Mouse (Mus musculus) limb, embryonic 11.5 days (tissue): ENCODE measurements around the gene Nfix. TPM values are rescaled to one million over a fixed set of nuclear protein-coding genes. Genes with fewer than 3 reads are reported as not detected.

Experiments used
- ATAC-seq: fragments of 200-750 bp; cut with Nextera tagmentation; 2 replicates; pipeline ENCODE4 v1.8.0; 2017; ENCODE audit warnings: low read depth; ENCODE audit not compliant: insufficient number of reproducible peaks, low FRiP score, low TSS enrichment
- DNase-seq: peaks from one replicate; pipeline ENCODE4 v3.0.0-alpha.2; 2015; ENCODE audit warnings: low spot score
- H3K27ac ChIP-seq: fragments of 300-500 bp; sonication (generic); replicated peaks from 2 replicates; pipeline ENCODE4 v1.5.1; 2014; ENCODE audit warnings: low read depth, mild to moderate bottlenecking, low read length
- H3K27me3 ChIP-seq: fragments of 300-500 bp; sonication (generic); 2 replicates; pipeline ENCODE4 v1.6.1; 2014; ENCODE audit warnings: mild to moderate bottlenecking, low read length, mixed read lengths; ENCODE audit not compliant: control insufficient read depth, insufficient read depth
- H3K36me3 ChIP-seq: fragments of 300-500 bp; sonication (generic); 2 replicates; pipeline ENCODE4 v1.6.1; 2014; ENCODE audit warnings: mild to moderate bottlenecking, low read length, moderate library complexity, mixed read lengths; ENCODE audit not compliant: control insufficient read depth, insufficient read depth
- H3K4me1 ChIP-seq: fragments of 300-500 bp; sonication (generic); 2 replicates; pipeline ENCODE4 v1.6.1; 2014; ENCODE audit warnings: low read length, mixed read lengths; ENCODE audit not compliant: control insufficient read depth, insufficient read depth
- H3K4me2 ChIP-seq: fragments of 300-500 bp; sonication (generic); 2 replicates; pipeline ENCODE4 v1.6.1; 2014; ENCODE audit warnings: low read depth, mild to moderate bottlenecking, moderate library complexity; ENCODE audit not compliant: severe bottlenecking
- H3K4me3 ChIP-seq: fragments of 300-500 bp; sonication (generic); 2 replicates; pipeline ENCODE4 v1.5.1; 2014; ENCODE audit warnings: low read depth, low read length
- H3K9ac ChIP-seq: fragments of 300-500 bp; sonication (generic); 2 replicates; pipeline ENCODE4 v1.6.1; 2014; ENCODE audit warnings: mild to moderate bottlenecking, low read length
- H3K9me3 ChIP-seq: fragments of 300-500 bp; sonication (generic); 2 replicates; pipeline ENCODE4 v1.6.1; 2016; ENCODE audit warnings: low read length; ENCODE audit not compliant: control insufficient read depth
- WGBS: fragments of 180-500 bp; shearing (Covaris S2); extraction: QIAGEN DNeasy Blood & Tissue Kit; methylation state at CpG from one replicate; pipeline ENCODE4 v1.1.7; 2014; 5-methylcytosine and 5-hydroxymethylcytosine counted together
- polyA plus RNA-seq: library from polyadenylated mRNA; unstranded; fragments of >200 nt; fragmentation: Nextera tagmentation; extraction: Ambion mirVana; gene quantifications from 2 replicates; pipeline ENCODE4 v1.2.1, GENCODE M21; 2014

Nfix gene
- polyA plus RNA-seq, 1 experiment from 2014 or later, result 4.6 TPM

GRCm38 (mm10) chr8:84662581-84663065 lies 137.5 kb downstream of the Nfix start, which contains the start of gene Ier2:
Ier2 (minus strand) TSS chr8:84662852.
- H3K27ac ChIP-seq, result peak within 1 kb of the TSS; percentile 90
- H3K4me2 ChIP-seq, result peak within 1 kb of the TSS; percentile 82
- H3K9me3 ChIP-seq, result no peaks in the 10 kb centered on the region
- H3K4me1 ChIP-seq, result peaks cover 19% of the 10 kb centered on the region
- ATAC-seq, result peak; percentile 67; the same call in 1 of the 2 replicates
- H3K36me3 ChIP-seq, result no peaks in the 10 kb centered on the region
- DNase-seq, result peak; percentile 97
- peak within 1 kb of the TSS; percentile 98 for H3K9ac ChIP-seq
- no peaks in the 10 kb centered on the region for H3K27me3 ChIP-seq
- WGBS, result under 1% methylated on average over 27 of the region's 27 CpGs
- H3K4me3 ChIP-seq, result peak within 1 kb of the TSS; percentile 99

- H3K9me3 ChIP-seq, result no peaks in the 10 kb centered on the region
- WGBS, result under 1% methylated on average over 61 of the region's 61 CpGs
- peaks cover 24% of the 10 kb centered on the region for H3K4me1 ChIP-seq
- no peak for ATAC-seq
- H3K36me3 ChIP-seq, result no peaks in the 10 kb centered on the region
- peak overlapping the region; percentile 68 for H3K4me2 ChIP-seq
- peak overlapping the region; percentile 99 for H3K4me3 ChIP-seq
- no peak for DNase-seq
- peak overlapping the region; percentile 98 for H3K9ac ChIP-seq
- no peaks in the 10 kb centered on the region for H3K27me3 ChIP-seq
- H3K27ac ChIP-seq, result peak overlapping the region; percentile 90
Observed at GRCm38 (mm10) chr8:84661961-84662571, 138.1 kb downstream of the Nfix start.

DNA sequence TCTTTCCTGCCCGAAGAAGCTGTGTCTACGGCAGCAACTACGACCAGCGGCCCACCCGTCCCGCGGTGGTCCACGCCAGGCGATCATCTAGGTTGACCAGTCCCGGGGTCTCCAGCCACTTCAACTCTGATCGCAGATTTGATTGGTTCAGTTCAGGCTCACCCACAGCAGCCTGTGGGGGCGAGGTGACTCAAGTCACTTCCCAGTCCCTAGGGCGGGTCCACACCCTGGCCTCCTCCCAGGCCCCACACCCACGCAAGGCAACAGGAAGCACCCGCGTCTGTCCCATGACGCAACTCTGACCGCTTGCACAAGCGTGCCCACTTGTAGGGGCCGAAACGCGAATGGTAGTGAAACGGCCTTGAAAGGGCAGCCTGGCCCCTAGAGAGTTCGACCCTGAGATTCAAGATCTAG lies 138.7 kb downstream of the Nfix start:
- H3K4me3 ChIP-seq, result peak overlapping the region; percentile 99
- H3K9me3 ChIP-seq, result no peaks in the 10 kb centered on the region
- no peaks in the 10 kb centered on the region for H3K27me3 ChIP-seq
- peak overlapping the region; percentile 98 for H3K9ac ChIP-seq
- peak overlapping the region; percentile 68 for H3K4me2 ChIP-seq
- ATAC-seq (no peak), DNase-seq (peak; percentile 75)
- H3K4me1 ChIP-seq, result peaks cover 30% of the 10 kb centered on the region
- H3K27ac ChIP-seq, result peak overlapping the region; percentile 90
- no peaks in the 10 kb centered on the region for H3K36me3 ChIP-seq
- WGBS, result under 1% methylated on average over 24 of the region's 24 CpGs

DNA sequence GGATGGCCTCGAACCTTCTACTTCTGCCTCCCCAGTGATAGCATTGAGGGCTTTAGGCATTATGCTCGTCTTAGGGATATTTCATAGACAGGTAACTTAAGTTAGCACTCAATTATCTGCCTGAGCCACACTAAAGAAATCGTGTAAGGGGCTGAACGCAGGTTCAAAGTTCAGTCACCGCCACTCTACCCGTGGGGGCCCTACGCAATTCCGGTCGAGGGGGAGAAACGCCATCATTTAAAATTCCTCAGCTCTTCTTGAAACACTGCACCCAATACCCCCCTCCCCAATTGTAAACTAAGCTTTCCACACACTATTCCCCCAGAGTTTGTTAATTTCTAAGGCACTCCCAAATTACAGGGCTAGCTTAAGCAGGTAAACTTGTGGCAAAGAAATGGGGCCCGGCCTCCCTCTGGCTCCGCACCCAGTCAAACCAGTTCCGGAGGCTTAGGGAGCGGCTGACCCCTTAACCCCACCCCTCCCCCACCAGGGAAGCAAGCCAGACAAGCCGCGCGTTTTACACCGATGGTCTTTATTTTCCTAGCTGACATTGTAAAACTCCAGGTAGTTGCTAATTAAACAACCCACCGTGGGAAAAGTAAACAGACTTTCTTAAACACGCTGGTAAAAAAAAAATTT lies 139.2 kb downstream of the Nfix start:
- peak overlapping the region; percentile 68 for H3K4me2 ChIP-seq
- no peaks in the 10 kb centered on the region for H3K9me3 ChIP-seq
- peak overlapping the region; percentile 99 for H3K4me3 ChIP-seq
- DNase-seq (peak; percentile 84), ATAC-seq (no peak)
- peak overlapping the region; percentile 98 for H3K9ac ChIP-seq
- peak overlapping the region; percentile 90 for H3K27ac ChIP-seq
- no peaks in the 10 kb centered on the region for H3K27me3 ChIP-seq
- under 1% methylated on average over 20 of the region's 20 CpGs for WGBS
- no peaks in the 10 kb centered on the region for H3K36me3 ChIP-seq
- peaks cover 31% of the 10 kb centered on the region for H3K4me1 ChIP-seq

DNA sequence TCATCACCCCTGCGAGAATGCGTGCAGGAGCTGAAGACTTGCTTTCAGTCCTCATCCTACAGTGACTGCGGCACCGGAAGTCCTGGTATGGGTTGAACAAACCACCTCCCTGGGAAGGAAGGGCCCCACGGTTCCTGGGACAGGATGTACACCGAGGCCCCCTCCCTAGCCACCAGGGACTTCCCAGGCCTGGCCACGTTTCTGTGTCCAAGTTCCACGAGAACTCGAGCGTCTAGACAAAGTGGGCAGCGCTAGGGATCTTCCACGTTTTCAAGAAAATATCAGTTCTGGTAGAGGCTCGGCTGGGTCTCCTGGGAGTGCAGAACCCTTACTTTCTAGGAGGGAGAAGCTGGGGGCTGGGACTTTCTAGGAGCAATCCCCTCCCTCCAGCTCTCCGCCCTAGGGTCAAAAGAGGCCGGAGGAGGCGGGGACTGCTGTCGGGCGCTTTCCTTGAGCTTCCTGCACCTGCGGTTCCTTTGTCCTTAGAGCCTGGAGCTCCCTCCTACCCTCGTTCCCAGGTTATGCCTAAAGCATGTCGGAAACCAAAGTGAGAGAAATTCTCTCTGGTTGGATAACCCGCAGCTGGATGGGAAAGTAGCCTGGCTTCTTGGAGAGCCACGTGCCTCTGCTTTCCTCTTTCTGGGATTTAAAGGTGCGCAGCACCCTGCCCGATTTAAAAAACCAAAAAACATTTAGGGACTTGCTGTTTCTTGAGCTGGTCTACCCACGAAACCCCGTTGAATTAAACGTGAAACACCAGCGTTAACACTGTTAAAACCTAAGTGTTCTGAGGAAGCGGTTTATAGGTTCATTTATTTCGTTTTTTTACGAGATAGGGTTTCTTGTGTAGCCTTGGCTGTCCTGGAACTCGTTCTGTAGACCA lies 140.0 kb downstream of the Nfix start:
- Histone ChIP-seq H3K27ac (peak overlapping the region; percentile 90), H3K4me2 (peak overlapping the region; percentile 68), H3K9ac (peak overlapping the region; percentile 98), H3K36me3 (no peaks in the 10 kb centered on the region), H3K27me3 (no peaks in the 10 kb centered on the region), H3K4me1 (peaks cover 34% of the 10 kb centered on the region), H3K9me3 (no peaks in the 10 kb centered on the region), H3K4me3 (peak overlapping the region; percentile 99)
- DNase-seq (peak; percentile 86), ATAC-seq (no peak)
- WGBS, result under 1% methylated on average over 33 of the region's 33 CpGs

DNA sequence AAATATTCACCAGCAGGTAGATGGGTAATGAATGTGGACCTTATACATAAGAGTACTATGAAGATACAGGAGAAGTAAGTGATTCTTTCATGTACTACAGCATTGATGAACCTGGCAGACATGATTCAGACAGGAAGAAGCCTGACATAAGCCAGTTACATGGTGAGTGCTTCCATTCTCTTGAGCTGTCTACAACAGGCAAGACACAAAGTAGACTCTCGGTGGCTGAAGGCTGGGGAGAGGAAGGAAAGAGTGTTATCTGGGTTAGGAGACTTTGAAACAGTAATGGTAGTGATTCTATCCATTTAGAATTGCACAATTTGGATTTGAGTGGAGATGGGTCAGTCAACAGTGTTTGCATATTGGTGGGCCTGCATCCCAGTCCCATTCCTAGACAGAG lies 141.2 kb downstream of the Nfix start:
- peaks cover 41% of the 10 kb centered on the region for H3K4me1 ChIP-seq
- H3K9ac ChIP-seq, result no peak overlapping the region
- no peaks in the 10 kb centered on the region for H3K27me3 ChIP-seq
- no peak overlapping the region for H3K4me3 ChIP-seq
- H3K27ac ChIP-seq, result peak overlapping the region; percentile 90
- 71% methylated on average over 1 of the region's 1 CpGs for WGBS
- no peak for ATAC-seq
- no peaks in the 10 kb centered on the region for H3K9me3 ChIP-seq
- no peak for DNase-seq
- H3K36me3 ChIP-seq, result no peaks in the 10 kb centered on the region
- 0 out of 2 replicates have a peak overlapping the region, but pooled peaks have one; percentile 22 for H3K4me2 ChIP-seq

DNA sequence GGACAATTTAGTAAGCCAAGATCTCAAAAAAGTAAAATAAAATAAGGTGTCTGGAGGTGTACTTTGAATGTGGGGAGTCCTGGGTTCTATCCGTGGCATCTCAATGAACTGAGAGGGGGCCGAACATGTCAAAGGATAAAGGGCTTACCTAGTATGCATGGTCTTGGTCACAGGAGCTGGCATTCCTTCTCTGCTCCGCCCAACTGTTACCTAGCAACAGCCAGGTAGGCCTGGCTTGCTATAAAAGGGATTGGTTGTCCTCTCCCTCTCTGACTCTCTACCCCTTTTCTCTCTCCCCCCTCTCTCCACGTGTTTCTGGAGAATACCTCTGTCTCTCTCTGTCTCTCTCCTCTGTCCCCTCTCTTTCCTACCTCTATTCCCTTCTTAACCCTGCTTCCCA lies 142.5 kb downstream of the Nfix start:
- no peak for ATAC-seq
- Histone ChIP-seq H3K4me2 (peak overlapping the region; percentile 85; the same call in 1 of the 2 replicates), H3K36me3 (no peaks in the 10 kb centered on the region), H3K9me3 (no peaks in the 10 kb centered on the region), H3K4me3 (no peak overlapping the region), H3K27ac (peak overlapping the region; percentile 100), H3K4me1 (peaks cover 43% of the 10 kb centered on the region), H3K27me3 (no peaks in the 10 kb centered on the region), H3K9ac (0 out of 2 replicates have a peak overlapping the region, but pooled peaks have one; percentile 30)
- no peak for DNase-seq
- WGBS, result 44% methylated on average over 4 of the region's 4 CpGs

DNA sequence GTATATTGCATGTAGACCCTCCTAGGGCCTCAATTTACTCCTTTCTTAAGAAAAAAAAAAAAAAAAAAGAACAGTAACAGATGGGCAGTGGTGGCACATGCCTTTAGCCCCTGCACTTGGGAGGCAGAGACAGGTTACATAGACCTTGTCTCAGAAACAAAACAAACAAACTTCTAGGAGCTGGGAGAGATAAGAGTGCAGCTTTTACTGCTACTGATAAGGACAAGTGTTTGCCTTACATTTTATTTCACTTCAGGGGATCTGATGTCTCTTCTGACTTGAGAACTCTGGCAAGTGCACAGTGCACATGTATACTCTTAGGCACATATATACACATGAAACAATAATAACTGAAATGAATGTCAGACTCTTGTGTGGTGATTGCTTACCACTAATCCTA lies 142.9 kb downstream of the Nfix start:
- peaks cover 43% of the 10 kb centered on the region for H3K4me1 ChIP-seq
- H3K27ac ChIP-seq, result peak overlapping the region; percentile 100
- DNase-seq (no peak), ATAC-seq (no peak)
- H3K36me3 ChIP-seq, result no peaks in the 10 kb centered on the region
- peak overlapping the region; percentile 81 for H3K9ac ChIP-seq
- no peaks in the 10 kb centered on the region for H3K27me3 ChIP-seq
- H3K9me3 ChIP-seq, result no peaks in the 10 kb centered on the region
- H3K4me3 ChIP-seq, result peak overlapping the region; percentile 29; the same call in 1 of the 2 replicates
- peak overlapping the region; percentile 85 for H3K4me2 ChIP-seq
